Comparison of ENCODE assay signal across 8 mouse cellular contexts in genomic region chr13:24830756-24831352, GRCm38 (mm10). TPM values are rescaled to one million over a fixed set of nuclear protein-coding genes. Genes with fewer than 3 reads are reported as not detected.
DNase-seq lines count a peak whose midpoint lies in the region; ATAC-seq and TF ChIP-seq lines count a peak whose summit lies in the region.

No protein-coding gene starts in this region.

- peak overlapping the region; percentile 84 for H3K4me2 ChIP-seq in forebrain, embryonic 13.5 days
- peak overlapping the region; percentile 74 for H3K4me2 ChIP-seq in limb, embryonic 14.5 days (replicated peaks; ENCODE audit: low read depth, low read length, severe bottlenecking)
- H3K4me2 ChIP-seq in neural tube, embryonic 12.5 days (replicated peaks), result peak overlapping the region; percentile 70

- peaks cover 33% of the 10 kb centered on the region for H3K4me1 ChIP-seq in heart, embryonic 10.5 days
- peaks cover 21% of the 10 kb centered on the region for H3K4me1 ChIP-seq in G1E (ENCODE audit: insufficient read depth, low read depth, low read length)
- H3K4me1 ChIP-seq in forebrain, embryonic 13.5 days, result peaks cover 33% of the 10 kb centered on the region
- peaks cover 20% of the 10 kb centered on the region for H3K4me1 ChIP-seq in limb, embryonic 14.5 days (ENCODE audit: control insufficient read depth, insufficient read depth, low read length)
- peaks cover 16% of the 10 kb centered on the region for H3K4me1 ChIP-seq in neural tube, embryonic 12.5 days

- no peaks in the 10 kb centered on the region for H3K27me3 ChIP-seq in heart, embryonic 10.5 days (ENCODE audit: insufficient read depth, poor library complexity, severe bottlenecking)
- H3K27me3 ChIP-seq in G1E (ENCODE audit: insufficient read depth, low read length), result no peaks in the 10 kb centered on the region
- no peaks in the 10 kb centered on the region for H3K27me3 ChIP-seq in forebrain, embryonic 13.5 days
- no peaks in the 10 kb centered on the region for H3K27me3 ChIP-seq in limb, embryonic 14.5 days (ENCODE audit: control insufficient read depth, insufficient read depth, low read length)
- H3K27me3 ChIP-seq in neural tube, embryonic 12.5 days (replicated peaks), result no peaks in the 10 kb centered on the region

- peak overlapping the region; percentile 98 for H3K4me3 ChIP-seq in heart, embryonic 10.5 days
- H3K4me3 ChIP-seq in G1E (ENCODE audit: low read depth, low read length), result peak overlapping the region; percentile 96
- H3K4me3 ChIP-seq in forebrain, embryonic 13.5 days, result peak overlapping the region; percentile 95
- H3K4me3 ChIP-seq in limb, embryonic 14.5 days (replicated peaks; ENCODE audit: low read length), result peak overlapping the region; percentile 94
- peak overlapping the region; percentile 92 for H3K4me3 ChIP-seq in neural tube, embryonic 12.5 days

- WGBS in heart, embryonic 10.5 days, result 4% methylated on average over 20 of the region's 20 CpGs
- 2% methylated on average over 20 of the region's 20 CpGs for WGBS in forebrain, embryonic 13.5 days
- WGBS in limb, embryonic 14.5 days, result 2% methylated on average over 20 of the region's 20 CpGs
- WGBS in neural tube, embryonic 12.5 days, result 4% methylated on average over 20 of the region's 20 CpGs

- no peak for DNase-seq in heart, embryonic 10.5 days (ENCODE audit: low spot score)
- DNase-seq in heart, postnatal 25 days (ENCODE audit: low spot score), result no peak
- DNase-seq in G1E (ENCODE audit: low spot score), result no peak
- no peak for DNase-seq in limb, embryonic 14.5 days (ENCODE audit: low spot score)
- DNase-seq in urinary bladder, adult 2 months (ENCODE audit: low spot score), result no peak
- DNase-seq in left cerebral cortex, adult 18-20 months (ENCODE audit: low spot score in 2 of 2), result no peak

- peak overlapping the region; percentile 97 for H3K27ac ChIP-seq in heart, embryonic 10.5 days
- H3K27ac ChIP-seq in forebrain, embryonic 13.5 days, result no peak overlapping the region
- H3K27ac ChIP-seq in limb, embryonic 14.5 days (replicated peaks; ENCODE audit: low read depth, low read length), result peak overlapping the region; percentile 70
- H3K27ac ChIP-seq in neural tube, embryonic 12.5 days, result no peak overlapping the region

- intact Hi-C loops in heart, postnatal 25 days (cut with DNase I), result loop anchor here (2.0 kb wide), 1 partner anchor 28 kb away; no protein-coding TSS in a partner anchor

- TF ChIP-seq POLR2A in limb, embryonic 14.5 days (IDR thresholded peaks at IDR 0.05; ENCODE audit: borderline replicate concordance, extremely low read depth, insufficient read depth, insufficient read length), result no peak

- peaks cover 3% of the 10 kb centered on the region for H3K36me3 ChIP-seq in heart, embryonic 10.5 days
- peaks cover 42% of the 10 kb centered on the region for H3K36me3 ChIP-seq in G1E (replicated peaks)
- H3K36me3 ChIP-seq in forebrain, embryonic 13.5 days (ENCODE audit: poor library complexity, severe bottlenecking), result no peaks in the 10 kb centered on the region
- peaks cover 3% of the 10 kb centered on the region; the same call in 1 of the 2 replicates for H3K36me3 ChIP-seq in limb, embryonic 14.5 days (ENCODE audit: control insufficient read depth, insufficient read depth, low read length)
- no peaks in the 10 kb centered on the region for H3K36me3 ChIP-seq in neural tube, embryonic 12.5 days

- TF ChIP-seq CTCF in G1E (IDR thresholded peaks at IDR 0.05; ENCODE audit: low read depth, low read length), result no peak

- no peak for ATAC-seq in G1E (ENCODE audit: extremely low read depth, insufficient number of reproducible peaks, low FRiP score, poor library complexity, severe bottlenecking)
- ATAC-seq in forebrain, embryonic 13.5 days, result no peak
- no peak for ATAC-seq in limb, embryonic 14.5 days (ENCODE audit: low FRiP score, low read depth)
- ATAC-seq in neural tube, embryonic 12.5 days (ENCODE audit: low FRiP score, low read depth), result no peak

- H3K9ac ChIP-seq in forebrain, embryonic 13.5 days, result peak overlapping the region; percentile 74
- peak overlapping the region; percentile 92 for H3K9ac ChIP-seq in limb, embryonic 14.5 days (ENCODE audit: low read depth, low read length, severe bottlenecking)
- peak overlapping the region; percentile 93 for H3K9ac ChIP-seq in neural tube, embryonic 12.5 days

- no peaks in the 10 kb centered on the region for H3K9me3 ChIP-seq in heart, embryonic 10.5 days
- H3K9me3 ChIP-seq in G1E (replicated peaks), result no peaks in the 10 kb centered on the region
- H3K9me3 ChIP-seq in forebrain, embryonic 13.5 days (replicated peaks), result no peaks in the 10 kb centered on the region
- H3K9me3 ChIP-seq in limb, embryonic 14.5 days (ENCODE audit: control insufficient read depth, low read length), result no peaks in the 10 kb centered on the region
- no peaks in the 10 kb centered on the region for H3K9me3 ChIP-seq in neural tube, embryonic 12.5 days

RNA-seq across cellular contexts. Expression of gene Acot13, which starts 0.5 kb away (rescaled TPM):
- polyA plus RNA-seq in heart, embryonic 10.5 days (2016; fragmentation: Nextera tagmentation; extraction: Ambion mirVana), result 116 and 174 TPM in 2 replicates
- total RNA-seq in heart, postnatal 25 days (2021), result 100 to 1,000 TPM; 422 to 431 TPM
- total RNA-seq in G1E (2014; fragmentation: Nextera tagmentation), result 134 TPM in 2 replicates
- 105 and 110 TPM in 2 replicates for total RNA-seq in G1E (2017)
- polyA plus RNA-seq in G1E (2012), result 59.2 and 59.6 TPM in 2 replicates
- 63.6 and 66.5 TPM in 2 replicates for polyA plus RNA-seq in forebrain, embryonic 13.5 days (2015; fragmentation: Nextera tagmentation; extraction: Ambion mirVana)
- polyA plus RNA-seq in limb, embryonic 14.5 days (2012; rRNA removed), result 35.5 and 44.8 TPM in 2 replicates
- polyA plus RNA-seq in limb, embryonic 14.5 days (2014; fragmentation: Nextera tagmentation; extraction: Ambion mirVana), result 70.5 and 76.7 TPM in 2 replicates
- polyA plus RNA-seq in neural tube, embryonic 12.5 days (2016; fragmentation: Nextera tagmentation; extraction: Ambion mirVana), result 43.4 and 44.3 TPM in 2 replicates
- polyA plus RNA-seq in urinary bladder, adult 2 months (2012; rRNA removed), result 94.5 and 97.4 TPM in 2 replicates
- total RNA-seq in left cerebral cortex, adult 18-20 months (2021), result 10 to 100 TPM; 89.4 to 91.9 TPM

RNA-seq across cellular contexts. Expression of gene Tdp2, which starts 0.6 kb away (rescaled TPM):
- 39.7 and 57.2 TPM in 2 replicates for polyA plus RNA-seq in heart, embryonic 10.5 days (2016; fragmentation: Nextera tagmentation; extraction: Ambion mirVana)
- total RNA-seq in heart, postnatal 25 days (2021), result 10 to 100 TPM; 12.9 to 15.5 TPM
- 84.6 and 95.5 TPM in 2 replicates for total RNA-seq in G1E (2014; fragmentation: Nextera tagmentation)
- total RNA-seq in G1E (2017), result 88.5 and 89.3 TPM in 2 replicates
- polyA plus RNA-seq in G1E (2012), result 49.6 and 77.6 TPM in 2 replicates
- polyA plus RNA-seq in forebrain, embryonic 13.5 days (2015; fragmentation: Nextera tagmentation; extraction: Ambion mirVana), result 58.3 TPM in 2 replicates
- 66.9 and 68.2 TPM in 2 replicates for polyA plus RNA-seq in limb, embryonic 14.5 days (2012; rRNA removed)
- polyA plus RNA-seq in limb, embryonic 14.5 days (2014; fragmentation: Nextera tagmentation; extraction: Ambion mirVana), result 41.5 and 51.9 TPM in 2 replicates
- polyA plus RNA-seq in neural tube, embryonic 12.5 days (2016; fragmentation: Nextera tagmentation; extraction: Ambion mirVana), result 60.9 and 61.5 TPM in 2 replicates
- 22.0 and 28.7 TPM in 2 replicates for polyA plus RNA-seq in urinary bladder, adult 2 months (2012; rRNA removed)
- 10 to 100 TPM; 21.5 to 23.0 TPM for total RNA-seq in left cerebral cortex, adult 18-20 months (2021)

RNA-seq across cellular contexts. Expression of gene D130043K22Rik, which starts 14.1 kb away (rescaled TPM):
- 0.14 and 0.15 TPM in 2 replicates for polyA plus RNA-seq in heart, embryonic 10.5 days (2016; fragmentation: Nextera tagmentation; extraction: Ambion mirVana)
- not detected for total RNA-seq in heart, postnatal 25 days (2021)
- total RNA-seq in G1E (2014; fragmentation: Nextera tagmentation) (0.19 TPM in 1 of 2 replicates, not detected in the other), G1E (2017) (under 0.01 and 0.55 TPM in 2 replicates)
- not detected in 2 replicates for polyA plus RNA-seq in G1E (2012)
- polyA plus RNA-seq in forebrain, embryonic 13.5 days (2015; fragmentation: Nextera tagmentation; extraction: Ambion mirVana), result 0.96 and 1.4 TPM in 2 replicates
- 0.09 and 0.11 TPM in 2 replicates for polyA plus RNA-seq in limb, embryonic 14.5 days (2012; rRNA removed)
- polyA plus RNA-seq in limb, embryonic 14.5 days (2014; fragmentation: Nextera tagmentation; extraction: Ambion mirVana), result 0.04 TPM in 2 replicates
- 1.9 and 2.4 TPM in 2 replicates for polyA plus RNA-seq in neural tube, embryonic 12.5 days (2016; fragmentation: Nextera tagmentation; extraction: Ambion mirVana)
- polyA plus RNA-seq in urinary bladder, adult 2 months (2012; rRNA removed), result 0.06 and 0.10 TPM in 2 replicates
- total RNA-seq in left cerebral cortex, adult 18-20 months (2021), result 10 to 100 TPM; 29.7 to 30.5 TPM

RNA-seq across cellular contexts. Expression of gene BC005537, which starts 29.4 kb away (rescaled TPM):
- 8.0 and 10.4 TPM in 2 replicates for polyA plus RNA-seq in heart, embryonic 10.5 days (2016; fragmentation: Nextera tagmentation; extraction: Ambion mirVana)
- 100 to 1,000 TPM; 120 to 132 TPM for total RNA-seq in heart, postnatal 25 days (2021)
- total RNA-seq in G1E (2014; fragmentation: Nextera tagmentation), result 121 and 168 TPM in 2 replicates
- 47.1 and 51.4 TPM in 2 replicates for total RNA-seq in G1E (2017)
- 61.7 and 75.4 TPM in 2 replicates for polyA plus RNA-seq in G1E (2012)
- 27.8 and 28.4 TPM in 2 replicates for polyA plus RNA-seq in forebrain, embryonic 13.5 days (2015; fragmentation: Nextera tagmentation; extraction: Ambion mirVana)
- 70.5 and 87.7 TPM in 2 replicates for polyA plus RNA-seq in limb, embryonic 14.5 days (2012; rRNA removed)
- 29.3 and 32.0 TPM in 2 replicates for polyA plus RNA-seq in limb, embryonic 14.5 days (2014; fragmentation: Nextera tagmentation; extraction: Ambion mirVana)
- 21.4 and 24.1 TPM in 2 replicates for polyA plus RNA-seq in neural tube, embryonic 12.5 days (2016; fragmentation: Nextera tagmentation; extraction: Ambion mirVana)
- polyA plus RNA-seq in urinary bladder, adult 2 months (2012; rRNA removed), result 92.9 and 97.0 TPM in 2 replicates
- total RNA-seq in left cerebral cortex, adult 18-20 months (2021), result 100 to 1,000 TPM; 150 to 154 TPM

Comparison
In these comparisons a context has a peak if more than half of its experiments do, and no peak if none do; other contexts are left out.
1. H3K27ac ChIP-seq: peak in heart, embryonic 10.5 days (single experiment) and limb, embryonic 14.5 days (single experiment); none in forebrain, embryonic 13.5 days (single experiment) and neural tube, embryonic 12.5 days (single experiment).
2. Peak in every context shown above with its lines, with median percentiles within 50 percentile points of each other: H3K4me3 ChIP-seq, H3K4me2 ChIP-seq and H3K9ac ChIP-seq.